Mouse (Mus musculus) thymus, postnatal 25 days (tissue): Measurements from ENCODE around the gene Gprc5a.
A peak's percentile ranks its signal among the peaks of the same experiment; 100 is the strongest.

ENCODE experiments used
- DNase-seq: peaks from one replicate; pipeline ENCODE4 v3.0.0; 2022

Gene Gprc5a

DNA sequence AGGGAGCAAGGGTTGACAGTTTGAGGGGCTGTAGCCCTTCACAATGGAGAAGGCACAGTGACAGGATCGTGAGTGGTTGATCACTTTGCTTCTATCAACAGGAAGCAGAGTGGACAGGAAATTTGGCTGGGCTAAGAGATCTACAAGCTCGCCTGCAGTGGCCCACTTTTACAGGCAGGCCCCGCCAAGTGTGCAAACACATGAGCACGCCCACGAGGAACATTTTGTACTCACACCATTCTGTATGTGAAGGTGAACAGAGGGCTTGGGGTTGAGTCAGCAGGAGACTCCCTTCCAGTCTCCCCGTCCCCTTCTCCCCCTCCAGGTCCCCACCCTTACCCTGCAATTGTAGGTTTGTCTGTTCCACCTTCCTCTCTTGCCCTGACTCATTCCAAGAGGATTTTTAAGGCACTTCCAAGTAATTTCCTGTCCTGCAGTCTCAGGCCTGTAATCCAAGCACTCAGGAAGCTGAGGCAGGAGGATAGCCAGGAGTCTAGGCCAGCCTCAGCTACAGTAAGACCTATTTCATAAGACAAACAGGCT lies 9.0 kb downstream of the Gprc5a start:
- DNase-seq = no peak

DNA sequence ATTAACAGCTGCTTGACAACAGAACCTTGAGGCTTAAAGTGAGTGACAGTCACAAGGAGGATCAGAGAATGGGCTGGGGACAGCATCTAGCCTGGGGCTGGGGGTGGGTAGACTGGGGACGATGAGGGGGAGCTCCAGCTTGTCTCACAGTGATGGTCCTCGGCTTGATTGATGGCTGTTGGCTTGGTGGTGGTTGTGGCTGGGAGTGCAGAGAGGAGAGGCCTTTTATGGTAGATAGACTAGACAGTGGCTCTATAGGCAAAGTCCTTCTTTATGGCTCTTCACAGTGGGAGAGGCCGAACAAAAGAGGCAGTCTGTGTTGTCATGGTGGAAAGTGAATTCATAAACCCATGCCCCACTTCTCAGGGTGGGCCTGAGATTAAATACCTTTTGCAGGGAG lies 10.8 kb downstream of the Gprc5a start:
- no peak for DNase-seq

DNA sequence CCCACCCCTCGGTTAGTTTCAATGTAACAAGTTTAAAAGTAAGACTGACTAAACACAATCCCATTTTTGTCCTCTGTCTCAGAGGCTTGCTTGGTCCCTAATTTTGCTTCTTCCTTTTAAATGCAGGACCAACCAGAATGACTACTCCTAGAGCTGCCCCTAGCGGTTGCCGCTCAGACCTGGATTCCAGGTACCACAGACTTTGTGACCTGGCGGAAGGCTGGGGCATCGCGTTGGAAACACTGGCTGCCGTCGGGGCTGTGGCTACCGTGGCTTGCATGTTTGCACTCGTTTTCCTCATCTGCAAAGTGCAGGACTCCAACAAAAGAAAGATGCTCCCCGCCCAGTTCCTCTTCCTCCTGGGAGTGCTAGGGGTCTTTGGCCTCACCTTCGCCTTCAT lies 13.0 kb downstream of the Gprc5a start:
- no peak for DNase-seq

DNA sequence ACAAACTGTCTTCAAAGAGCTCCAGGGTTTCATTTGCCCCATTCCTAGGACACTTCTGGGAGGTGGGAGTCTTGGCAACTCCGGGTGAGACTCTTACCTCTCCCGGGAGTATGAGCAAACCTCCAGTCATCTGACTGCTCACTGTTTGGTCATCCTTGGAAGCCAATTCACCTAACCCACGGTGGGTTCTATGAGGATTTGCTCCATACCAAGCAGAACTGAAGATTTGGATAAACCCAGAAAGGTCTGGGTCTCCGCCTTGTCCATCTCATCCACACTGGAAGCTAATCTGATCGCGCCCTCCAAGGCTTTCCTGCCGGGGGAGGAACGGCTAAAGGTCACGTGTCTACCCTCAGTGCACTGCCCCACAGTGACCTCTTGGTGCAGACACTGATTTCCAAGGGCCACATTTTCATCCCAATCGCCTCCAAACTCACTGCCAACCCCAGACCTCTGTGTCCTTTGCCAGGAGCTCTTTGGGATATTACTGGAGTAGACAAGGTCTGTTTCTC lies 18.6 kb downstream of the Gprc5a start:
- DNase-seq = no peak

DNA sequence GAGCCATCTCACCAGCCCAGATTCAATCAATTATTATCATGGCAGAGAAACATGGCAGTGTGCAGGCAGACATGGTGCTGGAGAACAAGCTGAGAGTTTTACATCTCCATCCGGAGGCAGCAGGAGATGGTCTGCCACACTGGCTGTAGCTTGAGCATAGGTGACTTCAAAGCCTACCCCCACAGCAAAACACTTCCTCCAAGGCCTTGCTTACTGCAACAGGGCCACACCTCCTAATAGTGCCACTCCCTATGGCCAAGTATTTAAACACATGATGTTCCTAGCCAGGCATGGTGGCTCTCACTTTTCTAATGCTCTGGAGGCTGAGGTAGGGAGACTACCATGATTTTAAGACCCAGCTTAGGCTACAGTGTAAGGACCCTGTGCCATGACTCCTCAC lies 20.3 kb downstream of the Gprc5a start:
- no peak for DNase-seq

DNA sequence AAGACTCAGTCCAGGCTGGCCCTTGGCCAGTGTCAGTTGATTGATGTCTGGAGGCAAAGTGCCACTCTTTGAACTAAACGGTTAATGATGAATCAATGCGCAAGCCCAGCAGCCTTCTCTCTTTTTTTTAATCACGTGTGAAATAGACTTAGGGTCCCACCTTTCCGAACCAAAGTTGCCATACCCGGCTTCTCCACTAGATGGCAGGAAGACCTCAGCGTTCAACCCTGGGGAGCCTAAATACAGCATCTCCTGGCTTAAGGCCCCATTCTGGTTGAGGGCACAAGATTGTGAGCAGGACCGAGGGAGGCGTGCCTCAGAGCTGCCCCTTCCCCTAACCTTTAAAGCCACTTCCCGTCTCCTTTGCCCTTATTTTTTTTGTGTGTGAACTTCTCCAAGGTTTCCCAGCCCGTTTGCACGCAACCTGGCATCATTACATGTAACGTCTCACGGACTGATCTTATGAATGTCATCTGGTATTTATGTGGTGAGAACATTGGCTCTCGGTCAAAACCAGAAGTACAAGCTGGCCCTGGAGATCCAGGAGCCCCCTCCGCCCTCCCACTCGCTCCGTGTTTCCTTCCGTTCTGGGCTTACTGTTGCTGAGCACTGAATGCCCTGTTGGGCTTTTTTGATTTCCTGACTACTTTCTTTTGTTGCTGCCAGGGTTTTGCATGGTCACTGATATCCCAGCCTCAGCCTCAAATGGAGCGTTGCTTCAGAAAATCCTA lies 22.4 kb downstream of the Gprc5a start:
- peak; percentile 79 for DNase-seq

DNA sequence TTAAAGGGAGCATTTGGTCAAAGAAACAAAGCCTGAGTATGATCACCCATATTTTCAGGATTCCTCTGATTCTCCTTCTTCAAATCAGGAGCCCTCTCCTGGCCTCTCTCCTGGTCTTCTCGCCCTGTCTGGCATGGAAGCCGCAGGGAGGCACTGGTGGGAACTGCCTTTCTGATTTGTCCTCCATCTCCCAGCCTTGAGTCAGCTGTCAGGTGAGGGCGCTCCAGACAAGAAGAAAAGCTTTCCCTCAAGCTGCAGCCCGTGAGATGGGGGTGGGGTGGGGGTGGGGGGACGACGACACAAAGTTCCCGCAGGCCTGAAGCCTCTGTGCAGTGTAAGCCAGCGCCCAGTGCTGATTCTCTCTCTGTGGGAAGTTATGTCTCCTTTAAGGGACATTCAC lies 24.3 kb downstream of the Gprc5a start:
- no peak for DNase-seq

DNA sequence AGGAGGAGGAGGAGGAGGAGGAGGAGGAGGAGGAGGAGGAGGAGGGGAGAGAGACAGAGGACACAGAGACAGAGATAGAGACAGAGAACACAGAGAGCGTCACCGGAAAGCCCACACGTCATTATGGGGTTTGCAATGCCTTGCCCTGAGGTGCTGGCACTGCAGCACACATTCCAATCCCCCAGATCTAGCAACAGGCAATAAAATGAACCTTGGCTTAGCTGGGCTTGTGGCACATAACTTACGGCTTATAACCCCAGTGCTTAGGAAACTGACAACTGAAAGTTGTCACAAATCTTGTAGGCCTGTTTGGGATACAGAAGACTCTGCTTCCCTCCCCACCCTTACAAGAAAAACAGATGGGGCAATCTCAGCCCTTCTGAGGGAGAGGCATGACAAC lies 25.2 kb downstream of the Gprc5a start:
- DNase-seq = no peak

DNA sequence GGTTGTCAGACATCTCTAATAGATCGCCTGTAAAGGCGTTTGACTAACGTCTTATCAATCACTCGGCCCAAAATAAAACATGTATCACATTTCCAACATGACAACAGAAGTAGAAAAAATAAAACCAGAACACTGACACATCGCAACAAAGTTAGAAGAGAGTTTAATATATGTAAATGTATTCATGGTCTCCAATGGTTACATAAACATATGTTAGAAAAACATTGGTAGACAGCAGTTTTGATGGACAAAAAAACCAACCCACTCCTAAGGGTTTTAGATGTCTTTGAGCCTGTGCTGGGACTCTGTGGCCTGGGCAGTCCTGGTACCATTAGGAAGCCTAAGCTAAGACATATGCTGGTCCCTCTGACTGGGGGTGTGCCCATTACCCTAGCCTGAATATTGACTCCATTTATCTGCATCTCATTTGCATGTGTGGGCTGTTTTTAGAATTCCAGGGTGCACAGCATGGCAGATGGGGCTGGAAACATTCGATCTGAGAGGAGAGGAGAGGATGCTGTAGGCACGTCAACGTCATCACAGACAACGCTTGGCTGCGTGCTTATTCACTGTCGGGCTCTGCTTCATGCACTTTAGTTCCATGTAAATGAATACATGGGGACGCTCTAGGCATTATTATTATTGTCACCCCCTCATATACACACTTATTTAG lies 27.5 kb downstream of the Gprc5a start:
- no peak for DNase-seq

DNA sequence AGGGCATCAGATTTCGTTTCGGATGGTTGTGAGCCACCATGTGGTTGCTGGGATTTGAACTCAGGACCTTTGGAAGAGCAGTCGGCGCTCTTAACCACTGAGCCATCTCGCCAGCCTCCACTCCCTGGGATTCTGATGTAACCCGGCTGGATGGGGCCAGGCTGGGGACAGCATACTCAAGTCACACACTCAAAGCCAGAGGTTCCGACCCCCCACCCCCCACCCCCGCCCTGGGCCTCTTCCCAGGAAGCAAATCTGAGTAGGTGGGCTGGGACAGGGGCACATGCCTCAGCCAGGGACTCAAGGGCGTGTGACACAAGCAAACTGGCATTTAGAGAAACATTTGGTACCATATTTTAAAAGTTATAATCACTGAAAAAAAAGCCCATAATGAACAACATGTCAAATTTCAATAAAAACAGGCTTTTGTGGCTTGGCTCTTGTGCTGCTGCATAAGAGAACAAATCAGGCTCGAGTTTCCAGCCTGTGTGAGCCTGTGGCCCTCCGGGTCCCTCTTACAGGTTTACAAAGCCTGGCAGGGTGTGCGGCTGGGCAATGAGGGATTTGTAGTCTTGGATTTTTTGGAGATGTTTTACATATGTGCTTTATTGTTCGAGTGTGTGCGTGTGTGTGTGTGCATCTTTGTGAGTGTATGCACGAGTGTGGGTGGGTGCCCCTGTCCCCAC lies 35.5 kb downstream of the Gprc5a start:
- DNase-seq = no peak

DNA sequence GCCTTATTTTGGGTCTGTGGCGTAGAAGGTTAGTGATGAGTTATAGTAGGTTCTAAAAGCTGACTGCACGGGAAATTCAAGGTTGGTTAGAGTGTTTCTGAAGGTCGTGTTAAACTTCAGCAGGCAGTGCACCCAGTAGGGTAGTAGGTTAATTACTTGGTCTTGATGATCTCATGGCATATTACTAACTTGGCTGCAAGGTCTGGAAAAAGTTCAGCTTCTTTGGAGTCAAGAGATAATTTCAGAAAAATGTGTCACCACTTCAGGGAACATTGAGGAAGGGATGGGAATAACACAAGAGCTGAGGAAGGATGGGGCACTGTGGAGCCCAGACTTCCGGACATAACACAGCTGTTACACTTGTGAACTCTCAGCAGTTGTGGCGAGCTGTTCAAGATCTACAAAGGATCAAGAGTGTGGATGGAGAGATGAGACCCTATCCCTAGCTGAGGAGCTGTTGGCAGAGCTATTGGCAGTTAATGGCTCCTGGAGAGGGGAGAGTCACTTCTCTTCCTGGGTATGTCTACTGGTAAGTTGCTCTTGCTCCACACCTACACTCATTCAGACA lies 37.4 kb downstream of the Gprc5a start:
- DNase-seq = no peak

DNA sequence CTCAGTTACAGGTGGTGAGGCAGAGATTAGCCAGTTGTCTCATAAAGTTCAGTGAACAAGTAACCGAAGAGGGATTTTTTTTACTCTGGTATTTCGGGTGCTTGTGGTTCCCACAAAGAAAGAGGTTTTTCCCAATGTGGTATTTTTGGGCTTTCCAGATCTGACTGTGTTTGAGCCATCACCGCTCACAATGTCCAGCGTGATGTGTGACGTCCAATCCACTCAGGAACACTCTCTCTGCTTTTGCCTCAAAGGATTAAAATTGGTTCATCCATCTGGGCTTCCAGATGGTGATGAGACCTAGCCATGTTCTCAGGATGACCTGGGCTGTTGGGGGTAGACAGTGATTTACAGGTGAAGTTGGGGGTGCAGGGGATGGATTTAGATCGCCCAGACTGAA lies 41.6 kb downstream of the Gprc5a start:
- no peak for DNase-seq

DNA sequence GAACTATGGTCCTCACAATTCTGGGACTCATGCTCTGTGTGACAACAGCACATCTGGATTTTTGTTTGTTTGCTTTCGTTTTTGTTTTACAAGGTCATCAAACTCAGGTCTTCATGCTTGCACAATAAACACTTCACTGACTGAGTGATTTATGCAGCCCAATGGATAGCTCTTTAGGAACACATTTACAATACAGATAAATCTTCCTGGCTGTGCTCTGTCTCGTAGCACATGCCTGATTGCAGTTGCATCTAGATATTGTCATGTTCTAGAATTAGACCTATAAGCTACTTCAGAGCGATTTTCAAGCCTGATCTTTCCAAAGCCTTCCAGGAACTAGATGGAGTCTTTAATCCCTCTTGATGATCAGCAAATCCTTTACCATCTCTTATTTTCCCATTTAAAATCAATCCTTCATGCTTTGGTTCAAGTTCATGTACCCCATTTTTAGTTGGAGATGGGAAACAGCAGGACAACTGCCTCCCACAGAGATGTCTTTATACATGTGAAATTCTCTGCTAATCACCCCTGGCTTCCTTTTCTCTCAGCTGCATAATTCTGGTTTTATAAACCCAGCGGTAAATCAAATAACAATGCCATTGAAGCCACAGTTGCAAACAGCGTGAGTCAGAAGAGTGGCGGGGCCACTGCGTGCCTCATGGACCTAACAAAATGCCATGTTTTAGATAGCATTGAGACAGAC lies 47.1 kb downstream of the Gprc5a start:
- no peak for DNase-seq

DNA sequence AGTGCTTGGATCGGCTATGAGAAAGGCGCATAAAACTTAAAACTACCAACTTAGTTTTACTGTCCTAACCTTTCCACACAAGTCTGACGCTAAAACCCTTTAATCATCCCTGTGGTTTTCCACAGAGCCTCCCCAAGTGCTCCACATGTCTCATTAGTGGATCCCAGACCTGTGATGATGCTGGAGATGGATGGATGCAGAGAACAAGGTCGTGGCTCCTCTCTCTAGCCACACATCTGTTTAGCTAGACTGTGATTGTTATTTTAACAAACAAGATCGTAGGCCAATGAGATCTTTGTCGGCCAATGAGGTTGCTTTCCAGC lies 47.6 kb downstream of the Gprc5a start:
- DNase-seq = no peak

DNA sequence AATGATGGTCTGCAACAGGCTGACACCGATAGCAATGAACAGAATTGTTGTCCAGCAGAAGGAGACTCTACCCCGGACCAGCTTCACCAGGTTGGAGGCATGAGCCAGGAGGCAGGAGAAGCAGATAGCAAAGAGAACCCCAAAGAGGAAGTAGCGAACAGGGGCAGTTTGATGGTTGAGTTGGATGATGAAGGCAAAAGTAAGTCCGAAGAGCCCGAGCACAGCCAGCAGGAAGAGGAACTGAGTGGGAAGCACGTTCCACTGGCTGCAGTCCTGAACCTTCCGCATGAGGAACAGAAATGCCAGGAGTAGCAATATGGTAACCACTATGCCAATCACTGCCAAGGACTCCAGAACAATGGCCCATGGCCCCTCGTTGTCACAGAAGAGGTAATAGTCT lies 51.0 kb downstream of the Gprc5a start:
- DNase-seq = no peak

DNA sequence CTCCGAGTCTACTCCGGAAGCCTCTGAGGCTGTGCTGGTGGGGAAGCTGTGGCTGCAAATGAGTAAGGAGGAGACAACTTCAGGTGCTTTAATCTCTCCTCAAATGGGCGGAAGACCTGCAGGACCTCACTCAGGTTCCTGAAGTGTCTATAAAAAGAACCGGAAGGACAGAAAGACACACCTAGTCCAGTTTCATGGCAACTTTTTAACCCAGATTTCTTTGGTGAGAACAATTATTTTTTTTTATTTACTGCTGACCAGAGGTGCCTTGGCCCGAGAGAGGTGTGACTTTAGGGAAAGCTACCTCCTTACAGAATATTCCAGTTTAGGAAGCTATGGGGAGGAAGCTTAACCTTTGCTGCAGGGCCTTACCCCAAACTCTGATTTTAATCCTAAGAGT lies 52.7 kb downstream of the Gprc5a start, which contains the start of gene Gprc5d:
TSS of gene Gprc5d (minus strand) at position 101 of the 400 bp plus-strand sequence.
- no peak for DNase-seq

DNA sequence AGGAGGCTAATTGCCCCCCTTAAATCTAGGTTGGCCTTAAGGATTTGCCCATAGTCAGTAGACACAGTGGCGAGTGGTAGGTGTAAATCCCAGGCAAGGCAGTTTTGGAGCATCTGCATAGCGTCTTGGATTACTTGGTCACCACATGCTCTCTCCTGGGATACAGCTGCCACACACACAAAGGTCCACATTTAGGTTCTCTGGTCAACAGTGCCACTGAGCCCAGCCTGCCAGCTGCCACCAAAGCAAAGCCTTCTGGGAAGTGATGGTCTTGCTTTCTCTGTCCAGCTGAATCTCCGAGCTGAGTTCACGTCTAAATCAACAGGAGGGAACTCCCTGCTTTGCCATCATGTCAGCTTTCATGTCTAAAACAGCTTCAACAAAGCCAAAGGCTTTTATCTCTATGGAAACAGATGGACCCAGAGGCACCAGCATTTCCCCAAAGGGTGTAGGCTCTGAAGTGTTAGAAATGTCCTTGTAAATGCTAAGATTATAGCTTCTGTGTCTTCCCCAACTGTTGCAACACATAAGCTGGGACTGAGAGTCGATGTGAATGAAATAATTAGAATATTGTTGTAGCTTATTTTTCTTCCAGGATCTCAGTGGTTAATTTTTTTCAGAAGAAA lies 59.4 kb downstream of the Gprc5a start:
- no peak for DNase-seq

DNA sequence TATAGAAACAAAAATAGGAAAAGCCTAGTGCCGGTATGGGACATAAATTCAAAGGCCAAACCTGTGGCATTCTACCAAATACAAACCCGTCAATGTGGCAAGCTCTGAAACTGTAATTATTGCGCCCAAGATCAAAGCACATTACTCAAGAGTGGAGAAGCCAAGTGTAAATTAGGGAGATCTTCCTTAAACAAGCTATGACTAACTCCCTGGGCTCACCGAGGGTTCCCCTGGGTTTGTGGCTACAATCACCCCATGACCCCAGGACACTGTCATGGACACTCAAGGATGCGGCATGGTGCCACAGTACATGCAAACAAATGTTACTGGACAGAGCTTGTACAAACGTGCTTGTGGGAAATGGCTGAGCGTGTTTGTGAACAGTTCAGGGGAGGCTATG lies 67.6 kb downstream of the Gprc5a start:
- DNase-seq = no peak

DNA sequence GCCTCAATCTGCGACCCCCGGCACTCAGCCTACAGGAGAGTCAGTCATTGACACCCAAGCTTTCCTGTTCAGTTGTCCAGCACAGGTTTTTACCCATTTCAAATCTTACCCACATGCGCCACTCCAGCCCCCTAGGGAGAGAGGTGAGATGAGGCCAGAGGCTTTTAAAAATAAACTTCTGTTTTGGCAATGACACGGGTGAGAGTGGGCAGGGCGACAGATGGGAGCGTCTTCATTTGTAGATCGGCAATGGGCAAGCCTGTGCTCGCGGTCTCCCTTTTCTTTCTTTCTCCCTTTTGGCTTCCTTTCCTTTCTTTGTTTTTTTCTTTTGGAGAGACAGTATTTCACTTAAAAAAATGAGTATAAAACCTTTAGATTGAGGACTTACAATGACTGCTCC lies 68.0 kb downstream of the Gprc5a start:
- no peak for DNase-seq
